Mouse (Mus musculus): ENCODE data around the gene Gm10563.

The Gm10563 gene

GRCm38 (mm10) chr4:155652283-155653085 lies 7.3 kb upstream of the Gm10563 start:
- no peak for DNase-seq

- DNase-seq: no peak
These were observed 6.5 kb upstream of the Gm10563 start for GRCm38 (mm10) chr4:155651553-155652269.

- no peak for DNase-seq
These were observed 4.1 kb upstream of the Gm10563 start for GRCm38 (mm10) chr4:155649355-155649754.

GRCm38 (mm10) chr4:155645721-155646120 lies 513 bp upstream of the Gm10563 start:
- no peak for DNase-seq

- DNase-seq: no peak
These were observed 1.7 kb downstream of the Gm10563 start for GRCm38 (mm10) chr4:155643531-155643930.

GRCm38 (mm10) chr4:155635766-155636499 lies 9.3 kb downstream of the Gm10563 start:
- DNase-seq: no peak

GRCm38 (mm10) chr4:155630267-155630666 lies 14.9 kb downstream of the Gm10563 start:
- no peak for DNase-seq

- DNase-seq: peak; percentile 92 to 96
These were observed 20.6 kb downstream of the Gm10563 start, which contains the start of gene Cdk11b for GRCm38 (mm10) chr4:155624338-155625291. Cdk11b (plus strand) TSS chr4:155624854.

GRCm38 (mm10) chr4:155618321-155618720 lies 26.9 kb downstream of the Gm10563 start:
- DNase-seq: no peak

GRCm38 (mm10) chr4:155613264-155613663 lies 31.9 kb downstream of the Gm10563 start:
- DNase-seq: no peak

GRCm38 (mm10) chr4:155611860-155612259 lies 33.3 kb downstream of the Gm10563 start:
- no peak for DNase-seq

GRCm38 (mm10) chr4:155606825-155607224 lies 38.4 kb downstream of the Gm10563 start:
- no peak for DNase-seq

GRCm38 (mm10) chr4:155605132-155605531 lies 40.1 kb downstream of the Gm10563 start:
- DNase-seq: no peak

- DNase-seq: peak in 1 of 2 experiments; percentile 26
These were observed 41.4 kb downstream of the Gm10563 start for GRCm38 (mm10) chr4:155603801-155604200.

GRCm38 (mm10) chr4:155602753-155603152 lies 42.5 kb downstream of the Gm10563 start:
- DNase-seq: no peak

GRCm38 (mm10) chr4:155601997-155602456 lies 43.2 kb downstream of the Gm10563 start:
- no peak for DNase-seq

GRCm38 (mm10) chr4:155601091-155601996 lies 43.9 kb downstream of the Gm10563 start, which contains the start of gene Slc35e2:
Slc35e2 (plus strand) TSS chr4:155601416.
- peak; percentile 90 to 92 for DNase-seq

- DNase-seq: no peak
These were observed 45.0 kb downstream of the Gm10563 start for GRCm38 (mm10) chr4:155599901-155600825.

- DNase-seq: no peak
These were observed 46.7 kb downstream of the Gm10563 start for GRCm38 (mm10) chr4:155598536-155598935.

GRCm38 (mm10) chr4:155596606-155597005 lies 48.6 kb downstream of the Gm10563 start:
- DNase-seq: no peak

All from thymus, postnatal 36 days (tissue).